Mouse (Mus musculus) kidney, adult 2 months (tissue): ENCODE data around the gene Rasgef1c.

Source experiments
- CTCF ChIP-seq: fragments of 200-500 bp; conservative IDR thresholded peaks from 2 replicates; pipeline ENCODE4 v1.5.1; 2011; ENCODE audit warnings: low read depth, mild to moderate bottlenecking, control low read depth, low read length, moderate library complexity, mixed read lengths; ENCODE audit not compliant: insufficient read depth, insufficient read length
- POLR2A ChIP-seq: fragments of 200-500 bp; IDR thresholded peaks from one replicate; pipeline ENCODE4 v1.6.1; 2011; ENCODE audit warnings: low read depth, low read length, control low read depth

DNA sequence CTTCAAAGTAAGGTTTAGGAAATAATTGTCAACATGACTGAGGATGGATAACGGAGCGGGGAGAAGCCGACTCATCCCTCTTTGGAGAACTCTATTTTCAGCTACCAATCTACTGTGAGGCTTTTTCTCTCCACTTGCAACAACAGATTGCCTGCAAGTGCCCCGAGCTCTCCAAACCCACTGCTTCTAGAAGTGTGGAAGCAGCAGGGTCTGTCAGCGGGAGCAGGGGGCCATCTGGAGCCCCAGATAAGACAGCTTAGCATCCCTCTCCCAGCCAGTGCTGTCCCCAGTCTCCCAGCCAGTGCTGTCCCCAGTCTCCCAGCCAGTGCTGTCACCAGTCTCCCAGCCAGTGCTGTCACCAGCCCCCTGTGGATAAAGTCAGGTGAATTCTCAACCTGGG is 48.2 kb downstream of the Rasgef1c start:
- TF ChIP-seq POLR2A (no peak), CTCF (no peak)
